10 mouse cellular contexts compared by ENCODE assay signal in the genomic region with DNA sequence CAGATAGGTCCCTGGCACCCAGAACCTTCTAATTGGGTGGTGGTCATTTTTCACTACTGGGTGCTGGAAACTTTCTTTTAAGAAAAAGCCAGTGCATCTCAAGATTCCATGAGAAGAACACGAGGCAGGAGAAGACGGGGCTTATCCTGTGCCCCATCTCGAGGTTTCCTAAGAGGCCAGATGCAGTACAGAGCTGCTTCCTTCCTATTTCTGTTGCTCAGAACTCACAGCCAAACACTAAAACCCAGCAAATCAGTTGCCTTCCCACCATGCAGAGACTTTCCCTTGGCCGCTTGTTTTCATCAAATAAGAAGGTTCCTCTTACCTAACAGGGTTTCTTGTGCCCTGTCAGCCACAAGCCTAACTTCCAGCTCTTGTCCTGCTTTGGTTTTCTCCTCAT.
A peak's percentile ranks its signal among the peaks of the same experiment; 100 is the strongest.
DNase-seq lines count a peak whose midpoint lies in the region; ATAC-seq lines count a peak whose summit lies in the region.
"Had no signal": no experiment of that assay in that cellular context is flagged by ENCODE, and none has a peak within 500 bp of the region (broad histone marks: within the 10 kb centered on the region; RNA-seq: fewer than 3 reads in every experiment).

No protein-coding gene starts in this region.

- H3K4me2 ChIP-seq in hindbrain, embryonic 13.5 days: no peak overlapping the region
- H3K4me2 ChIP-seq in liver, embryonic 12.5 days: peak overlapping the region; percentile 65
- H3K4me2 ChIP-seq in midbrain, embryonic 16.5 days (ENCODE audit: low read length): no peak overlapping the region

- 80% methylated on average over 4 of the region's 4 CpGs for WGBS in hindbrain, embryonic 10.5 days
- 87% methylated on average over 4 of the region's 4 CpGs for WGBS in hindbrain, embryonic 13.5 days
- WGBS in liver, embryonic 12.5 days (ENCODE audit: insufficient replicate concordance): 19% methylated on average over 4 of the region's 4 CpGs
- 87% methylated on average over 4 of the region's 4 CpGs for WGBS in midbrain, embryonic 16.5 days

- no peak for ATAC-seq in hindbrain, embryonic 13.5 days (ENCODE audit: low FRiP score)
- 0 out of 2 replicates have a peak, but pooled peaks have one; percentile 24 for ATAC-seq in liver, embryonic 12.5 days
- ATAC-seq in midbrain, embryonic 16.5 days: no peak
- no peak for ATAC-seq in megakaryocyte-erythroid progenitor cell, adult 5-6 weeks (replicated peaks; ENCODE audit: low FRiP score, low TSS enrichment, poor library complexity, severe bottlenecking)

- intact Hi-C loops in gastrocnemius, postnatal 36 days (cut with DNase I): no loop called here

- H3K9ac ChIP-seq in hindbrain, embryonic 13.5 days: no peak overlapping the region
- peak overlapping the region; percentile 69 for H3K9ac ChIP-seq in liver, embryonic 12.5 days
- H3K9ac ChIP-seq in midbrain, embryonic 16.5 days (ENCODE audit: low read depth, low read length): no peak overlapping the region

- no peak overlapping the region for H3K4me3 ChIP-seq in hindbrain, embryonic 10.5 days
- H3K4me3 ChIP-seq in hindbrain, embryonic 13.5 days: no peak overlapping the region
- H3K4me3 ChIP-seq in liver, embryonic 12.5 days: peak overlapping the region; percentile 39; the same call in 1 of the 2 replicates
- H3K4me3 ChIP-seq in midbrain, embryonic 16.5 days (ENCODE audit: low read depth, low read length): no peak overlapping the region

- no peaks in the 10 kb centered on the region for H3K27me3 ChIP-seq in hindbrain, embryonic 10.5 days (ENCODE audit: insufficient read depth, poor library complexity, severe bottlenecking)
- no peaks in the 10 kb centered on the region for H3K27me3 ChIP-seq in hindbrain, embryonic 13.5 days
- H3K27me3 ChIP-seq in liver, embryonic 12.5 days (replicated peaks): no peaks in the 10 kb centered on the region
- H3K27me3 ChIP-seq in midbrain, embryonic 16.5 days (ENCODE audit: control insufficient read depth, insufficient read depth, low read depth, low read length): no peaks in the 10 kb centered on the region

- 0 out of 2 replicates have a peak, but pooled peaks cover 2% of the 10 kb centered on the region for H3K9me3 ChIP-seq in hindbrain, embryonic 10.5 days
- no peaks in the 10 kb centered on the region for H3K9me3 ChIP-seq in hindbrain, embryonic 13.5 days
- H3K9me3 ChIP-seq in liver, embryonic 12.5 days (replicated peaks): no peaks in the 10 kb centered on the region
- H3K9me3 ChIP-seq in midbrain, embryonic 16.5 days (replicated peaks; ENCODE audit: control insufficient read depth, low read length, poor library complexity, severe bottlenecking): no peaks in the 10 kb centered on the region

- peak overlapping the region; percentile 29; the same call in 1 of the 2 replicates for H3K27ac ChIP-seq in hindbrain, embryonic 10.5 days
- H3K27ac ChIP-seq in hindbrain, embryonic 13.5 days: no peak overlapping the region
- peak overlapping the region; percentile 90 for H3K27ac ChIP-seq in liver, embryonic 12.5 days
- H3K27ac ChIP-seq in midbrain, embryonic 16.5 days (ENCODE audit: low read length): no peak overlapping the region

- peaks cover 12% of the 10 kb centered on the region for H3K4me1 ChIP-seq in hindbrain, embryonic 10.5 days (replicated peaks)
- H3K4me1 ChIP-seq in hindbrain, embryonic 13.5 days (replicated peaks): peaks cover 2% of the 10 kb centered on the region
- peaks cover 91% of the 10 kb centered on the region for H3K4me1 ChIP-seq in liver, embryonic 12.5 days
- no peaks in the 10 kb centered on the region for H3K4me1 ChIP-seq in midbrain, embryonic 16.5 days (ENCODE audit: control insufficient read depth, insufficient read depth, low read length)

- H3K36me3 ChIP-seq in hindbrain, embryonic 10.5 days: no peaks in the 10 kb centered on the region
- no peaks in the 10 kb centered on the region for H3K36me3 ChIP-seq in hindbrain, embryonic 13.5 days
- no peaks in the 10 kb centered on the region for H3K36me3 ChIP-seq in liver, embryonic 12.5 days
- no peaks in the 10 kb centered on the region for H3K36me3 ChIP-seq in midbrain, embryonic 16.5 days (ENCODE audit: control insufficient read depth, insufficient read depth, low read length)

- no peak for DNase-seq in hindbrain, embryonic 10.5 days (ENCODE audit: low spot score)
- peak; percentile 38 for DNase-seq in thymus, postnatal 14 days
- no peak for DNase-seq in thymus, postnatal 0 days (ENCODE audit: low spot score)
- DNase-seq in gastrocnemius, postnatal 36 days: no peak
- DNase-seq: cerebellum, adult 11-12 months; gastrocnemius, postnatal 25 days had no signal

Comparison
In these comparisons a context has a peak if more than half of its experiments do, and no peak if none do; other contexts are left out.
1. H3K27ac ChIP-seq: peak in hindbrain, embryonic 10.5 days (single experiment) and liver, embryonic 12.5 days (single experiment); none in hindbrain, embryonic 13.5 days (single experiment) and midbrain, embryonic 16.5 days (single experiment).